Comparison of ENCODE assay signal across 9 mouse cellular contexts in the genomic region with DNA sequence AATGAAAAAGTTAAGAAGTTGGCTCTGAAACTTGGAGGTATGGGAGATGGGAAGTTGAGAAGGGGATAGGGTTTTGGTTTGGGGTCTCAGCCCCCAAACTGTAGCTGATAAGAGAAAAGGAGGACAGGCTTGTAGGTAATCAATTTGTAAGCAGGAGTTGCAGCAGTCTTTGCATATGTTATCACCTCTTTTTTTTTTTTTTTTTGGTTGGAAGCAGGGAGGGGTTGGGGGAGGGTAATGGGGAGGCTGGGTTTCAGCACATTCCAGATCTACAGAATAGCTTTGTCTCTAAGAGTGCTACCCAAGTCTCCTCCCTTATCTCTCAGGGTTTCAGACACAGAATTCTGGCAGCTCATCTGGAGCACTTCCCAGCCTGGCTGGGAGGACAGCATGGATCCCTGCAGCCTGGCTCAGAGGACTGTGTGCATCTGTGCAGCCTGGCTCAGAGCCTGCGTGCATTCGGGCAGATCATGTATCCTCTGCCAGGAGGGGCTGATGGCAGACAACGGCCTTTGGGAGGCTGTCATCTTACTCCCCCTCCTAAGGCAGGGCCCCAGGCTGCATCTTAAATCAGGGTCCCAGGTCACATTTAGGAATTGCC. TPM values are rescaled to one million over a fixed set of nuclear protein-coding genes. Genes with fewer than 3 reads are reported as not detected.
DNase-seq lines count a peak whose midpoint lies in the region; ATAC-seq lines count a peak whose summit lies in the region.
"Had no signal": no experiment of that assay in that cellular context is flagged by ENCODE, and none has a peak within 500 bp of the region (broad histone marks: within the 10 kb centered on the region; RNA-seq: fewer than 3 reads in every experiment).

No protein-coding gene starts in this region.

- H3K9me3 ChIP-seq in kidney, embryonic 16.5 days (ENCODE audit: low read length): no peaks in the 10 kb centered on the region
- H3K9me3 ChIP-seq in liver, embryonic 13.5 days (replicated peaks): no peaks in the 10 kb centered on the region
- H3K9me3 ChIP-seq: G1E had no signal

- 0 out of 2 replicates have a peak, but pooled peaks cover 5% of the 10 kb centered on the region for H3K4me1 ChIP-seq in kidney, embryonic 16.5 days (ENCODE audit: insufficient read depth, low read length)
- peaks cover 41% of the 10 kb centered on the region for H3K4me1 ChIP-seq in liver, embryonic 13.5 days (replicated peaks)

- H3K27me3 ChIP-seq in kidney, embryonic 16.5 days (ENCODE audit: insufficient read depth, low read length): no peaks in the 10 kb centered on the region
- H3K27me3 ChIP-seq in liver, embryonic 13.5 days: no peaks in the 10 kb centered on the region

- no peak overlapping the region for H3K4me3 ChIP-seq in kidney, embryonic 16.5 days (ENCODE audit: low read length)
- H3K4me3 ChIP-seq in liver, embryonic 13.5 days (replicated peaks): no peak overlapping the region

- H3K36me3 ChIP-seq in kidney, embryonic 16.5 days (ENCODE audit: insufficient read depth, low read length): no peaks in the 10 kb centered on the region
- H3K36me3 ChIP-seq in liver, embryonic 13.5 days: no peaks in the 10 kb centered on the region
- H3K36me3 ChIP-seq: G1E had no signal

- no peak overlapping the region for H3K9ac ChIP-seq in kidney, embryonic 16.5 days (replicated peaks; ENCODE audit: low read length)
- H3K9ac ChIP-seq in liver, embryonic 13.5 days: no peak overlapping the region

- no peak overlapping the region for H3K27ac ChIP-seq in kidney, embryonic 16.5 days (ENCODE audit: low read length)
- H3K27ac ChIP-seq in liver, embryonic 13.5 days: no peak overlapping the region

- WGBS in kidney, embryonic 16.5 days: 12% methylated on average over 3 of the region's 3 CpGs
- 24% methylated on average over 3 of the region's 3 CpGs for WGBS in liver, embryonic 13.5 days (ENCODE audit: insufficient replicate concordance)

- DNase-seq in kidney, adult 18-20 months: peak; percentile 15
- DNase-seq in kidney, adult 8-10 months: no peak
- peak; percentile 90 to 94 for DNase-seq in cerebellum, postnatal 36 days
- DNase-seq in heart, adult 11 months: peak; percentile 98
- DNase-seq in liver, embryonic 13.5 days: no peak
- DNase-seq in retina, embryonic 14.5 days (ENCODE audit: low spot score): peak; percentile 26
- no peak for DNase-seq in thymus, postnatal 14 days

- peak; percentile 46; the same call in 1 of the 2 replicates for ATAC-seq in kidney, embryonic 16.5 days (ENCODE audit: low FRiP score, low TSS enrichment)
- peak; percentile 1; the same call in 1 of the 2 replicates for ATAC-seq in liver, embryonic 13.5 days (ENCODE audit: low read depth)

- H3K4me2 ChIP-seq in kidney, embryonic 16.5 days (replicated peaks; ENCODE audit: low read depth, low read length): no peak overlapping the region
- no peak overlapping the region for H3K4me2 ChIP-seq in liver, embryonic 13.5 days

RNA-seq across cellular contexts. Expression of a gene that starts 5.1 kb away (rescaled TPM):
- 79.7 and 90.2 TPM in 2 replicates for polyA plus RNA-seq in kidney, embryonic 16.5 days (2015; fragmentation: Nextera tagmentation; extraction: Ambion mirVana)
- 29.1 and 35.8 TPM in 2 replicates for polyA plus RNA-seq in liver, embryonic 13.5 days (2015; fragmentation: Nextera tagmentation; extraction: Ambion mirVana)

RNA-seq across cellular contexts. Expression of a gene that starts 54.9 kb away (rescaled TPM):
- polyA plus RNA-seq in kidney, embryonic 16.5 days (2015; fragmentation: Nextera tagmentation; extraction: Ambion mirVana): 92.0 and 97.9 TPM in 2 replicates
- polyA plus RNA-seq in liver, embryonic 13.5 days (2015; fragmentation: Nextera tagmentation; extraction: Ambion mirVana): 20.8 and 22.8 TPM in 2 replicates

Comparison
In these comparisons a context has a peak if more than half of its experiments do, and no peak if none do; other contexts are left out.
1. DNase-seq: peak in kidney, adult 18-20 months (single experiment), cerebellum, postnatal 36 days (2 of 2), heart, adult 11 months (single experiment) and retina, embryonic 14.5 days (single experiment); none in kidney, adult 8-10 months (0 of 2), liver, embryonic 13.5 days (single experiment) and thymus, postnatal 14 days (single experiment).